Mouse (Mus musculus) forebrain, embryonic 12.5 days (tissue): Measurements from ENCODE around the gene Akt3. TPM values are rescaled to one million over a fixed set of nuclear protein-coding genes. Genes with fewer than 3 reads are reported as not detected.

Experiments used
- ATAC-seq: fragments of 200-750 bp; cut with Nextera tagmentation; 2 replicates; pipeline ENCODE4 v1.8.0; 2017; ENCODE audit warnings: moderate TSS enrichment; ENCODE audit not compliant: low FRiP score
- H3K27ac ChIP-seq: fragments of 300-500 bp; sonication (generic); 2 replicates; pipeline ENCODE4 v1.5.1; 2016; ENCODE audit warnings: mild to moderate bottlenecking
- H3K27me3 ChIP-seq: fragments of 300-500 bp; sonication (generic); 2 replicates; pipeline ENCODE4 v1.6.1; 2016; ENCODE audit warnings: mild to moderate bottlenecking
- H3K36me3 ChIP-seq: fragments of 300-500 bp; sonication (generic); replicated peaks from 2 replicates; pipeline ENCODE4 v1.6.1; 2016; ENCODE audit warnings: mild to moderate bottlenecking
- H3K4me1 ChIP-seq: fragments of 300-500 bp; sonication (generic); 2 replicates; pipeline ENCODE4 v1.6.1; 2016
- H3K4me2 ChIP-seq: fragments of 300-500 bp; sonication (generic); 2 replicates; pipeline ENCODE4 v1.6.1; 2016; ENCODE audit warnings: mild to moderate bottlenecking, moderate library complexity
- H3K4me3 ChIP-seq: fragments of 300-500 bp; sonication (generic); replicated peaks from 2 replicates; pipeline ENCODE4 v1.5.1; 2016; ENCODE audit warnings: mild to moderate bottlenecking
- H3K9ac ChIP-seq: fragments of 300-500 bp; sonication (generic); 2 replicates; pipeline ENCODE4 v1.6.1; 2016; ENCODE audit warnings: mild to moderate bottlenecking
- H3K9me3 ChIP-seq: fragments of 300-500 bp; sonication (generic); 2 replicates; pipeline ENCODE4 v1.6.1; 2016
- WGBS: fragments of 180-500 bp; shearing (Covaris S2); methylation state at CpG from one replicate; pipeline ENCODE4 v1.1.7; 2016; 5-methylcytosine and 5-hydroxymethylcytosine counted together
- polyA plus RNA-seq: library from polyadenylated mRNA; unstranded; fragments of >200 nt; fragmentation: Nextera tagmentation; extraction: Ambion mirVana; gene quantifications from 2 replicates; pipeline ENCODE4 v1.2.1, GENCODE M21; 2016

Gene Akt3
- polyA plus RNA-seq, 1 experiment from 2014 or later: 24.5 TPM

DNA sequence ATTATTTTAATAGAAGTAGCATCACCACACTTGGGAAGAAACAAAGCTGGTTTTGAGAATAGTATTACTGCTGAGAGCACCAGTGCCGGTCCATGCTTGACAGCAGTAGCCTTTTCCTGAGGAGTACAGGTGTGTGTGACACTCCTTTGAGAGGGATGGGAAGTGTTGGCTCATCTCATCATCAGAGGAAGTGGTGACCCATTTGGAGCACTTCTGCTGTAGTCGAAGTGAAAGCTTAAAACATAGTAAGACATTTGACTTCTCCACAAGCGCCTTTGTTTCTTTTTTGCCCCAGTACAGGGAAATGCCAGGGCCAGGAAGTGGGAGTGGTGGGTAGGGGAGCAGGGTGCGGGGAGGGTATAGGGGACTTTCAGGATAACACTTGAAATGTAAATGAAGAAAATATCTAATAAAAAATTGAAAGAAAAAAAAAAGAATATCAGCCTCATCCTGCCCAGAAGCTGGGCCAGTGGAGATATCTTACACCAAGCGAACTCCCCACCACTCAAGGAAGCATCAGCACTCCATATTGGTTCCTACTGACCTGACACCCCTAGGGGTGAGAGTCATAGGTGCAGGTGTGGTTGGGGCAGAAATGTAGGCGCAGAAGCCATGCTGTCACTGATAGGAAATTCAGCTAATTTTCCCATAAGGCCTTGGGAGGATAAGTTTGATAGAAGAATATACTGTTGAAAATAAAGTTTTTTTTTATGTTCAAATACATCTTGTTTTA, 284.5 kb downstream of the Akt3 start:
- 90% methylated on average over 6 of the region's 6 CpGs for WGBS
- H3K27ac ChIP-seq: no peak overlapping the region
- no peak for ATAC-seq

DNA sequence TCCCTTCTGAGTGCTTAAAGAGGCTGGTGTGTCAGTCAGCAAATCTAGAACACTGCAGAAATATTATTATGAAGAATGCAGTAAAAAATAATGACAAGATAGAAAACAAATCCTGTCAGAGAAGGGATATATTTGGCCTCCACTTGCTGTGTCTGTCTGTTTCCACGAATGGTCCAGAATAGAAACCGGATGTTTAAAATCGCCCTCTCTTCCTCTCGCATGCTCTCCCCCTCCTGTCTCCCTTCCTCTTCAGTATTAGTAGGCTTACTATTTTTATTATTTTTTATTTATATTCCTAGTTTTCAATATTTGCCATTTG, 286.6 kb downstream of the Akt3 start:
- no peak for ATAC-seq
- Histone ChIP-seq H3K27ac (peak overlapping the region; percentile 42; the same call in 1 of the 2 replicates), H3K9ac (no peak overlapping the region), H3K27me3 (0 out of 2 replicates have a peak, but pooled peaks cover 3% of the 10 kb centered on the region), H3K4me1 (peaks cover 20% of the 10 kb centered on the region), H3K36me3 (no peaks in the 10 kb centered on the region), H3K9me3 (no peaks in the 10 kb centered on the region), H3K4me2 (no peak overlapping the region), H3K4me3 (no peak overlapping the region)
- 88% methylated on average over 4 of the region's 4 CpGs for WGBS

More for the DNA sequence above, 284.5 kb downstream of the Akt3 start:
- Histone ChIP-seq H3K27me3 (0 out of 2 replicates have a peak, but pooled peaks cover 3% of the 10 kb centered on the region), H3K4me3 (no peak overlapping the region), H3K9me3 (no peaks in the 10 kb centered on the region), H3K9ac (no peak overlapping the region), H3K4me1 (peaks cover 20% of the 10 kb centered on the region), H3K36me3 (no peaks in the 10 kb centered on the region), H3K4me2 (no peak overlapping the region)

DNA sequence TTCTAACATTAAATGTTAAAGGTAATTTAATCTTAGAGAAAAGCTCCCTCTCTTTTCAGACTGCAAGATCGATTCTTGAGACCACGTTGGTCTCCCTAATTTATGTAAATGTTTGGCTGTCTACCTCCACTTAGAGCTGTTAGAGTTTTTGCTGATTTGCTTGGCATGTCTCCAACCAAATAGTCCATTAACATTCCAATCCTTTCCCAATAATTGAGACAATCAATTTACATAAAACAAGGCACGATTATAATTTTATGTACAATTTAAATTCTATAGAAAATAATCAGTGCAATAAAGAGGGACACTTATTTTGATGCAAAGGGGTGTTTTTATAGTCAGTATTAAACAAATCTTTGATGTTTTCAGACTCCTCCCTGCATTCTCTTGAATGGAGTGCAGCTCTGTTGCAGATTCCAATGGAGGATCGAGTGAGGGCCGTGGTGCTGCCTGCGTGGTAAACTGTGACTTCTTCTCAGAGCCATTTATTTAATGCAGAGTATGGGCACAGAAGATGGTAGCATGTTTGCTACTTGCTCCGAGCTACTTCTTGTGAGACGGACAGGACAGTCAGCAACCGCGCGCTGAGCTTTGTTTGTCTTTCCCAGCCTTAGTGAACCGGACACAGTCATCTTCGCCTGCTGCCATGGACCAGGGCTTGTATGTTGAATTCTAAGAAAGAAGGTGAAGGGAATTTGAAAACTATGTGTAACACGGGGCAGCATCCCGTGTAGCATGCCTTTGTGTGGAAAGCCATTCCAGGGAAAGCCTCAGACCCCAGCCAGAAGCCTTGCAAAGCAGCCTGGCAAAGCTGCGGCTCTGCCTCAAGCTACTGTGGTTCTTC, 287.1 kb downstream of the Akt3 start:
- H3K4me3 ChIP-seq: no peak overlapping the region
- H3K36me3 ChIP-seq: no peaks in the 10 kb centered on the region
- 0 out of 2 replicates have a peak, but pooled peaks cover 3% of the 10 kb centered on the region for H3K27me3 ChIP-seq
- no peak overlapping the region for H3K4me2 ChIP-seq
- no peak overlapping the region for H3K9ac ChIP-seq
- no peak for ATAC-seq
- H3K9me3 ChIP-seq: no peaks in the 10 kb centered on the region
- WGBS: 62% methylated on average over 16 of the region's 16 CpGs
- peaks cover 20% of the 10 kb centered on the region for H3K4me1 ChIP-seq
- peak overlapping the region; percentile 42; the same call in 1 of the 2 replicates for H3K27ac ChIP-seq

Other genes with a start within 250 kb of the Akt3 start
- gene Zbtb18, start 184.1 kb upstream of the Akt3 start, polyA plus RNA-seq: 21.3 and 21.6 TPM in 2 replicates